Comparison of ENCODE assay signal across 8 mouse cellular contexts in the genomic region with DNA sequence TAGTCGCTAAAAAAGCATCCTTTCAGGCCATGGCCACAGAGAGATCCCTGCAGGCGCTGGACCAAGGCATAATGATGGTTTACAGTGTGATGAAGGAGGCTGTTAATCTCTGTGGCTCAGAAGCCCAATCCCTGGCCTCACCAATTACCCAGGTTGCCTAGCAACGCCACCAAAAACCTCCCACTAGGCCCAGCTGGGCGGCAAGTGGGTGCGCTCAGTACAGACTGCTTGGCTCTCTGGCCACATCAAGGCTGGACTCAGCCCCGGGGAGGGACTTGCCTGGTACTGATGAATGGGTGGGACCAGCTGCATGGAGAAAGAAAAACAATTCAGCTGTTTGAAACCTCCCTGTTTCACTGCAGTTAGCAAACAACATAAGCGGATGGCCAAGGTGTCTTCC. TPM values are rescaled to one million over a fixed set of nuclear protein-coding genes. Genes with fewer than 3 reads are reported as not detected.
DNase-seq lines count a peak whose midpoint lies in the region; ATAC-seq and TF ChIP-seq lines count a peak whose summit lies in the region.

No protein-coding gene starts in this region.

- H3K27me3 ChIP-seq in forebrain, embryonic 14.5 days (replicated peaks; ENCODE audit: control insufficient read depth, insufficient read depth, low read length) = no peaks in the 10 kb centered on the region
- H3K27me3 ChIP-seq in midbrain, postnatal 0 days (ENCODE audit: insufficient read depth, low read length) = no peaks in the 10 kb centered on the region

- peak; percentile 16 to 33 for DNase-seq in cerebellum, adult 18-20 months
- peak; percentile 80 for DNase-seq in forebrain, embryonic 14.5 days (ENCODE audit: low spot score)
- DNase-seq in layer of hippocampus, postnatal 14 days (ENCODE audit: low spot score in 2 of 2) = peak; percentile 64 to 75
- peak; percentile 46 for DNase-seq in midbrain, postnatal 0 days (ENCODE audit: low spot score)
- no peak for DNase-seq in thymus, postnatal 14 days
- no peak for DNase-seq in spleen, postnatal 10 days (ENCODE audit: low spot score in 2 of 2)
- DNase-seq in adrenal gland, adult 18-20 months (ENCODE audit: low spot score in 2 of 2) = no peak
- DNase-seq in adrenal gland, postnatal 25 days = no peak

- WGBS in forebrain, embryonic 14.5 days = 21% methylated on average over 7 of the region's 7 CpGs
- 36% methylated on average over 7 of the region's 7 CpGs for WGBS in midbrain, postnatal 0 days

- no peaks in the 10 kb centered on the region for H3K9me3 ChIP-seq in forebrain, embryonic 14.5 days (replicated peaks; ENCODE audit: control insufficient read depth, low read length)
- H3K9me3 ChIP-seq in midbrain, postnatal 0 days (ENCODE audit: low read length) = no peaks in the 10 kb centered on the region

- no peaks in the 10 kb centered on the region for H3K36me3 ChIP-seq in forebrain, embryonic 14.5 days (ENCODE audit: control insufficient read depth, insufficient read depth, low read length)
- no peaks in the 10 kb centered on the region for H3K36me3 ChIP-seq in midbrain, postnatal 0 days (ENCODE audit: insufficient read depth, low read length)

- ATAC-seq in forebrain, embryonic 14.5 days = peak; percentile 93
- ATAC-seq in midbrain, postnatal 0 days (ENCODE audit: low FRiP score) = 0 out of 2 replicates have a peak, but pooled peaks have one; percentile 41

- H3K4me3 ChIP-seq in forebrain, embryonic 14.5 days (ENCODE audit: low read depth, low read length) = no peak overlapping the region
- no peak overlapping the region for H3K4me3 ChIP-seq in midbrain, postnatal 0 days (ENCODE audit: low read depth, low read length)

- TF ChIP-seq CTCF in midbrain, postnatal 0 days (IDR thresholded peaks at IDR 0.05) = no peak

- no peak overlapping the region for H3K9ac ChIP-seq in forebrain, embryonic 14.5 days (ENCODE audit: low read length)
- H3K9ac ChIP-seq in midbrain, postnatal 0 days (replicated peaks; ENCODE audit: low read length, poor library complexity, severe bottlenecking) = no peak overlapping the region

- no peak overlapping the region for H3K4me2 ChIP-seq in forebrain, embryonic 14.5 days (ENCODE audit: low read length)
- no peak overlapping the region for H3K4me2 ChIP-seq in midbrain, postnatal 0 days (ENCODE audit: low read depth, low read length, poor library complexity, severe bottlenecking)

- H3K4me1 ChIP-seq in forebrain, embryonic 14.5 days (ENCODE audit: control insufficient read depth, insufficient read depth, low read length) = peaks cover 6% of the 10 kb centered on the region; the same call in 1 of the 2 replicates
- H3K4me1 ChIP-seq in midbrain, postnatal 0 days (ENCODE audit: insufficient read depth, low read length) = no peaks in the 10 kb centered on the region

- 0 out of 2 replicates have a peak overlapping the region, but pooled peaks have one; percentile 44 for H3K27ac ChIP-seq in forebrain, embryonic 14.5 days (ENCODE audit: low read depth, low read length)
- H3K27ac ChIP-seq in midbrain, postnatal 0 days (ENCODE audit: low read depth, low read length) = no peak overlapping the region

RNA-seq across cellular contexts. Expression of a gene that starts 10.2 kb away (rescaled TPM):
- polyA plus RNA-seq in forebrain, embryonic 14.5 days (2014; fragmentation: Nextera tagmentation; extraction: Ambion mirVana) = 0.32 and 0.58 TPM in 2 replicates
- 1 to 10 TPM; 1.7 TPM for total RNA-seq in layer of hippocampus, postnatal 14 days (2021)
- 1.2 and 2.2 TPM in 2 replicates for total RNA-seq in midbrain, postnatal 0 days (2014; rRNA removed)
- 1.4 and 1.5 TPM in 2 replicates for polyA plus RNA-seq in midbrain, postnatal 0 days (2015; fragmentation: Nextera tagmentation; extraction: Ambion mirVana)
- total RNA-seq in adrenal gland, adult 18-20 months (2021) = 1 to 10 TPM; 1.1 to 1.2 TPM
- 0.71 and 1.1 TPM in 2 replicates for total RNA-seq in adrenal gland, postnatal 25 days (2021)

RNA-seq across cellular contexts. Expression of a gene that starts 47.7 kb away (rescaled TPM):
- 81.8 and 88.0 TPM in 2 replicates for polyA plus RNA-seq in forebrain, embryonic 14.5 days (2014; fragmentation: Nextera tagmentation; extraction: Ambion mirVana)
- 10 to 100 TPM; 58.8 to 62.2 TPM for total RNA-seq in layer of hippocampus, postnatal 14 days (2021)
- 60.5 and 72.6 TPM in 2 replicates for total RNA-seq in midbrain, postnatal 0 days (2014; rRNA removed)
- polyA plus RNA-seq in midbrain, postnatal 0 days (2015; fragmentation: Nextera tagmentation; extraction: Ambion mirVana) = 80.2 and 91.5 TPM in 2 replicates
- total RNA-seq in adrenal gland, adult 18-20 months (2021) = 10 to 100 TPM; 76.4 to 78.7 TPM
- 59.0 and 68.9 TPM in 2 replicates for total RNA-seq in adrenal gland, postnatal 25 days (2021)

Comparison
In these comparisons a context has a peak if more than half of its experiments do, and no peak if none do; other contexts are left out.
1. DNase-seq: peak in cerebellum, adult 18-20 months (2 of 2), forebrain, embryonic 14.5 days (single experiment), layer of hippocampus, postnatal 14 days (2 of 2) and midbrain, postnatal 0 days (single experiment); none in thymus, postnatal 14 days (single experiment), spleen, postnatal 10 days (0 of 2), adrenal gland, adult 18-20 months (0 of 2) and adrenal gland, postnatal 25 days (single experiment).